Mouse (Mus musculus) midbrain, embryonic 14.5 days (tissue): ENCODE results near the gene Shbg. TPM values are rescaled to one million over a fixed set of nuclear protein-coding genes. Genes with fewer than 3 reads are reported as not detected.

Source experiments
- ATAC-seq: fragments of 200-750 bp; cut with Nextera tagmentation; 2 replicates; pipeline ENCODE4 v1.8.0; 2017; ENCODE audit warnings: moderate number of reproducible peaks, moderate library complexity; ENCODE audit not compliant: low FRiP score, low TSS enrichment
- DNase-seq: peaks from one replicate; pipeline ENCODE4 v3.0.0-alpha.2; 2015
- H3K27ac ChIP-seq: fragments of 300-500 bp; sonication (generic); replicated peaks from 2 replicates; pipeline ENCODE4 v1.5.1; 2014; ENCODE audit warnings: mild to moderate bottlenecking, low read depth, low read length, moderate library complexity
- H3K27me3 ChIP-seq: fragments of 300-500 bp; sonication (generic); 2 replicates; pipeline ENCODE4 v1.6.1; 2014; ENCODE audit warnings: low read length, control low read depth, mixed read lengths; ENCODE audit not compliant: control insufficient read depth, insufficient read depth
- H3K36me3 ChIP-seq: fragments of 300-500 bp; sonication (generic); 2 replicates; pipeline ENCODE4 v1.6.1; 2014; ENCODE audit warnings: low read length, control low read depth; ENCODE audit not compliant: control insufficient read depth, insufficient read depth
- H3K4me1 ChIP-seq: fragments of 300-500 bp; sonication (generic); 2 replicates; pipeline ENCODE4 v1.6.1; 2014; ENCODE audit warnings: mild to moderate bottlenecking, antibody characterized with exemption, low read length, control low read depth; ENCODE audit not compliant: control insufficient read depth, insufficient read depth
- H3K4me2 ChIP-seq: fragments of 300-500 bp; sonication (generic); 2 replicates; pipeline ENCODE4 v1.6.1; 2014; ENCODE audit warnings: mild to moderate bottlenecking, low read length, moderate library complexity
- H3K4me3 ChIP-seq: fragments of 300-500 bp; sonication (generic); replicated peaks from 2 replicates; pipeline ENCODE4 v1.5.1; 2014; ENCODE audit warnings: low read depth, low read length
- H3K9ac ChIP-seq: fragments of 300-500 bp; sonication (generic); replicated peaks from 2 replicates; pipeline ENCODE4 v1.6.1; 2014; ENCODE audit warnings: mild to moderate bottlenecking, low read length, moderate library complexity
- H3K9me3 ChIP-seq: fragments of 300-500 bp; sonication (generic); 2 replicates; pipeline ENCODE4 v1.6.1; 2016; ENCODE audit warnings: low read length, control low read depth, mixed read lengths; ENCODE audit not compliant: control insufficient read depth
- WGBS: fragments of 180-500 bp; shearing (Covaris S2); extraction: QIAGEN DNeasy Blood & Tissue Kit; methylation state at CpG from one replicate; pipeline ENCODE4 v1.1.7; 2014; 5-methylcytosine and 5-hydroxymethylcytosine counted together
- polyA plus RNA-seq: library from polyadenylated mRNA; unstranded; fragments of >200 nt; fragmentation: Nextera tagmentation; extraction: Ambion mirVana; gene quantifications from 2 replicates; pipeline ENCODE4 v1.2.1, GENCODE M21; 2014

Gene Shbg
- polyA plus RNA-seq, 1 experiment from 2014 or later, result not detected

- Histone ChIP-seq H3K4me1 (peaks cover 20% of the 10 kb centered on the region), H3K4me2 (no peak overlapping the region), H3K27me3 (no peaks in the 10 kb centered on the region), H3K9me3 (no peaks in the 10 kb centered on the region), H3K4me3 (no peak overlapping the region), H3K36me3 (peaks cover 20% of the 10 kb centered on the region), H3K27ac (0 out of 2 replicates have a peak overlapping the region, but pooled peaks have one; percentile 37), H3K9ac (no peak overlapping the region; the same call in 1 of the 2 replicates)
- ATAC-seq (no peak), DNase-seq (no peak)
- 9% methylated on average over 9 of the region's 9 CpGs for WGBS
Measured at GRCm38 (mm10) chr11:69599436-69599835, 18.3 kb downstream of the Shbg start.

- ATAC-seq (no peak), DNase-seq (no peak)
- Histone ChIP-seq H3K27me3 (no peaks in the 10 kb centered on the region), H3K9me3 (no peaks in the 10 kb centered on the region), H3K4me3 (no peak overlapping the region), H3K9ac (no peak overlapping the region), H3K36me3 (peaks cover 24% of the 10 kb centered on the region), H3K27ac (no peak overlapping the region), H3K4me2 (no peak overlapping the region), H3K4me1 (no peaks in the 10 kb centered on the region)
- 98% methylated on average over 6 of the region's 6 CpGs for WGBS
Measured at GRCm38 (mm10) chr11:69594853-69595252, 22.9 kb downstream of the Shbg start.

GRCm38 (mm10) chr11:69592799-69593198 lies 24.9 kb downstream of the Shbg start:
- Histone ChIP-seq H3K4me2 (no peak overlapping the region), H3K27ac (no peak overlapping the region), H3K27me3 (no peaks in the 10 kb centered on the region), H3K9me3 (no peaks in the 10 kb centered on the region), H3K36me3 (peaks cover 42% of the 10 kb centered on the region), H3K4me3 (no peak overlapping the region), H3K9ac (no peak overlapping the region), H3K4me1 (no peaks in the 10 kb centered on the region)
- ATAC-seq, result no peak
- WGBS, result 93% methylated on average over 4 of the region's 4 CpGs
- DNase-seq, result no peak

GRCm38 (mm10) chr11:69591899-69592637 lies 25.6 kb downstream of the Shbg start:
- DNase-seq, result peak; percentile 61
- peaks cover 49% of the 10 kb centered on the region for H3K36me3 ChIP-seq
- H3K9me3 ChIP-seq, result no peaks in the 10 kb centered on the region
- H3K4me2 ChIP-seq, result no peak overlapping the region
- H3K27ac ChIP-seq, result 0 out of 2 replicates have a peak overlapping the region, but pooled peaks have one; percentile 26
- no peak overlapping the region for H3K4me3 ChIP-seq
- H3K4me1 ChIP-seq, result no peaks in the 10 kb centered on the region
- 62% methylated on average over 7 of the region's 7 CpGs for WGBS
- H3K9ac ChIP-seq, result no peak overlapping the region
- ATAC-seq, result no peak
- H3K27me3 ChIP-seq, result no peaks in the 10 kb centered on the region

GRCm38 (mm10) chr11:69591424-69591823 lies 26.3 kb downstream of the Shbg start:
- Histone ChIP-seq H3K9ac (no peak overlapping the region), H3K4me3 (no peak overlapping the region), H3K4me2 (no peak overlapping the region), H3K27me3 (no peaks in the 10 kb centered on the region), H3K4me1 (no peaks in the 10 kb centered on the region), H3K27ac (no peak overlapping the region), H3K9me3 (no peaks in the 10 kb centered on the region), H3K36me3 (peaks cover 51% of the 10 kb centered on the region)
- no peak for ATAC-seq
- no peak for DNase-seq
- WGBS, result 88% methylated on average over 3 of the region's 3 CpGs

GRCm38 (mm10) chr11:69590622-69591021 lies 27.1 kb downstream of the Shbg start:
- Histone ChIP-seq H3K9ac (no peak overlapping the region), H3K27me3 (no peaks in the 10 kb centered on the region), H3K4me3 (no peak overlapping the region), H3K36me3 (peaks cover 51% of the 10 kb centered on the region), H3K4me1 (no peaks in the 10 kb centered on the region), H3K9me3 (no peaks in the 10 kb centered on the region), H3K27ac (no peak overlapping the region), H3K4me2 (no peak overlapping the region)
- 95% methylated on average over 8 of the region's 8 CpGs for WGBS
- no peak for DNase-seq
- no peak for ATAC-seq

- no peaks in the 10 kb centered on the region for H3K4me1 ChIP-seq
- H3K9ac ChIP-seq, result no peak overlapping the region
- ATAC-seq, result no peak
- H3K4me3 ChIP-seq, result no peak overlapping the region
- H3K9me3 ChIP-seq, result no peaks in the 10 kb centered on the region
- peaks cover 49% of the 10 kb centered on the region for H3K36me3 ChIP-seq
- 96% methylated on average over 22 of the region's 22 CpGs for WGBS
- H3K4me2 ChIP-seq, result no peak overlapping the region
- H3K27me3 ChIP-seq, result no peaks in the 10 kb centered on the region
- no peak overlapping the region for H3K27ac ChIP-seq
- DNase-seq, result no peak
Measured at GRCm38 (mm10) chr11:69589207-69589834, 28.4 kb downstream of the Shbg start.

- Histone ChIP-seq H3K9me3 (no peaks in the 10 kb centered on the region), H3K4me1 (0 out of 2 replicates have a peak, but pooled peaks cover 6% of the 10 kb centered on the region), H3K27ac (no peak overlapping the region), H3K4me2 (no peak overlapping the region), H3K9ac (no peak overlapping the region), H3K36me3 (peaks cover 39% of the 10 kb centered on the region), H3K27me3 (no peaks in the 10 kb centered on the region), H3K4me3 (no peak overlapping the region)
- WGBS, result 83% methylated on average over 7 of the region's 7 CpGs
- DNase-seq (no peak), ATAC-seq (no peak)
Measured at GRCm38 (mm10) chr11:69585718-69586325, 31.9 kb downstream of the Shbg start.
